Mouse (Mus musculus): ENCODE data around the gene 3830406C13Rik. TPM values are rescaled to one million over a fixed set of nuclear protein-coding genes. Genes with fewer than 3 reads are reported as not detected.

3830406C13Rik gene
- polyA plus RNA-seq, 1 experiment from 2014 or later = 31.9 TPM

DNA sequence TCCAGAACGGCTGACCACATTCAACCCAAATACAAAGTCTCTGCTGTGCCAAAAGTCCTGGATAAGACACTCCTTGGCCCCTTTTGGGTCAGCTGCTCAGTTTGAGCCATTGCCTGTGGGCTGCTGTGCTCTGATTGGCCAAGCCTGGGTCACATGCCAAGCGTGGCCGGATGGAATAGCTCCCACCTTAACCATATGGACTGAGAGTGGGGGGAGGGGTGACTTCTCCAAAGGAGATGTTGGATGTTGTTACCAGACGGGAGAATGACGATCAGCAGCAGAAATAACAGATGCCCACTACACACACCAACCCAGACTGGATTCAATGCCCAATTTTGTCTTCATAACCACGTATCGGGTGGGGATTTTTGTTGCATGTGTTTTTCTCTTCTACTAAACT is 51.0 kb downstream of the 3830406C13Rik start:
- Histone ChIP-seq H3K4me3 (replicated peaks) (no peak overlapping the region), H3K9ac (replicated peaks) (no peak overlapping the region), H3K27me3 (peaks cover 87% of the 10 kb centered on the region), H3K4me1 (replicated peaks) (peaks cover 6% of the 10 kb centered on the region), H3K27ac (no peak overlapping the region), H3K4me2 (replicated peaks) (no peak overlapping the region), H3K9me3 (no peaks in the 10 kb centered on the region), H3K36me3 (no peaks in the 10 kb centered on the region)
- no peak for ATAC-seq
- 57% methylated on average over 7 of the region's 7 CpGs for WGBS

DNA sequence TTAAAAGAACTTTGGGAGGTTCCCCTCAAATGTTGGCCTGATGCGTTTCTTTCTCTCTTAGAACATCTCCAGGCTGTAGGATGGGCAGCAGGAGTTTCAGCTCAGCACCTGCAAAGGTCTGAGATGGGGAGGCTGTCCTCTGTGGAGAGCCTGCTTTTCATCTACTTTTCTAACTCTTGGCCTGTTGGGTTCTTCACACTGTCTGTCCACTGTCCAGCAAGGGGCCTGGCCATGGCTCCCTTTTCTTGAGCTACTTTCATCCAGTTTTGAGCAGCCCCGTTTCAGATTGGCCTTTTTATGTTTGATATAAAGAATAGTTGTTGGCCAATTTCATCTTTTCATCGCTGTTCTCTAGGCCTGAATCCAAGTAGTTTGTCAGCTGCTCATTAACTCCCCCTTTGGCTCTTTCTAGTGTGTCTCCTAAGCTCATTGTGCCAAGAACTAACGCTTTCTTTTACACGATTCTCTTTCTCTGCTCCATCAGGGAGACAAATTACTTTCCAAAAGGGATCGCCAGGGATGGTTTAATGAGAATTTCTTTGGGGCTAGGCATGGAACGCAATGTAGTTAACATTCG is 53.5 kb downstream of the 3830406C13Rik start:
- H3K9me3 ChIP-seq = no peaks in the 10 kb centered on the region
- H3K4me2 ChIP-seq (replicated peaks) = no peak overlapping the region
- H3K9ac ChIP-seq (replicated peaks) = no peak overlapping the region
- peaks cover 21% of the 10 kb centered on the region for H3K4me1 ChIP-seq (replicated peaks)
- H3K27ac ChIP-seq = no peak overlapping the region
- peak; percentile 28; the same call in 1 of the 2 replicates for ATAC-seq
- H3K4me3 ChIP-seq (replicated peaks) = no peak overlapping the region
- peaks cover 99% of the 10 kb centered on the region for H3K27me3 ChIP-seq
- WGBS = 3% methylated on average over 8 of the region's 8 CpGs
- H3K36me3 ChIP-seq = no peaks in the 10 kb centered on the region

DNA sequence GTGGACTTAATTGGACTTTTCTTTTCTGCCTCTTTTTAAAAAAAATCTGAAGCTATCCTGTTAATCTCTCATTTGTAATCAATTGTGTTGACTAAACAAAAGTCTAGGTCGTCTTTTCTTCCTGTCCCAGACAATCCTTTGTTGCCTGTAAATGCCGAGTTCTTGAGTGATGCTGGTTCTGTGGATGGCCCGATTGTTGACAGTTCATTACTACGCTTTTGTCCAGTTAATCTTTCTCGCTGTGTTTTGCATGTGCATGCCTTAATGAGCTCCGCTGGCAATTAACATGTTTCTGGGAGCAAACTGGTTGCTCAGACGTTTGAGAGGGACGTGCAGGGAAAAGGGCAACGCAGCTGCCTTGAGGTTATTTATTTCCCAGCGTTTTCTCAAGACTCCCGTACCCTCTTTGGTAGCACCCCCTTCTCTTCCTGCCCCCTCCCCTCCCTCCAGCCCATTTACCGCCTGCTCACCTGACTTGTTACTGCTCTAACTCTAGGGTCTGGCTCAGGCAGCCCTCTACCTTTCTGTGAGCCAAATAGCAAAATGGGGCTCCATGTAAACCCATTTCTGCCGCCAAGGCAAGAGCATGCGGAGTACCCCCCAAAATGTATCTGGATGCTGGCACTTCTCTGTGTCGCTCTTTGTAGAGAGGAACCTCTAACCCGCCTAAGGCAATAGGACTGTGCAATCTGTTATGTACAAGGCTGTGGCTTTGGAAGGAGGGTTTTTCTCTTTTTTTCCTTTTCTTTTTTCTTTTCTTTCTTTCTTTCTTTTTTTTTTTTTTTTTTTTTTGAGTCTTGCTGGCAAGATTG is 54.2 kb downstream of the 3830406C13Rik start:
- Histone ChIP-seq H3K27me3 (peaks cover 99% of the 10 kb centered on the region), H3K9me3 (no peaks in the 10 kb centered on the region), H3K4me1 (replicated peaks) (peaks cover 24% of the 10 kb centered on the region), H3K4me3 (replicated peaks) (no peak overlapping the region), H3K36me3 (no peaks in the 10 kb centered on the region), H3K9ac (replicated peaks) (no peak overlapping the region), H3K4me2 (replicated peaks) (0 out of 2 replicates have a peak overlapping the region, but pooled peaks have one; percentile 5), H3K27ac (no peak overlapping the region)
- WGBS = under 1% methylated on average over 16 of the region's 16 CpGs
- ATAC-seq = peak; percentile 76

DNA sequence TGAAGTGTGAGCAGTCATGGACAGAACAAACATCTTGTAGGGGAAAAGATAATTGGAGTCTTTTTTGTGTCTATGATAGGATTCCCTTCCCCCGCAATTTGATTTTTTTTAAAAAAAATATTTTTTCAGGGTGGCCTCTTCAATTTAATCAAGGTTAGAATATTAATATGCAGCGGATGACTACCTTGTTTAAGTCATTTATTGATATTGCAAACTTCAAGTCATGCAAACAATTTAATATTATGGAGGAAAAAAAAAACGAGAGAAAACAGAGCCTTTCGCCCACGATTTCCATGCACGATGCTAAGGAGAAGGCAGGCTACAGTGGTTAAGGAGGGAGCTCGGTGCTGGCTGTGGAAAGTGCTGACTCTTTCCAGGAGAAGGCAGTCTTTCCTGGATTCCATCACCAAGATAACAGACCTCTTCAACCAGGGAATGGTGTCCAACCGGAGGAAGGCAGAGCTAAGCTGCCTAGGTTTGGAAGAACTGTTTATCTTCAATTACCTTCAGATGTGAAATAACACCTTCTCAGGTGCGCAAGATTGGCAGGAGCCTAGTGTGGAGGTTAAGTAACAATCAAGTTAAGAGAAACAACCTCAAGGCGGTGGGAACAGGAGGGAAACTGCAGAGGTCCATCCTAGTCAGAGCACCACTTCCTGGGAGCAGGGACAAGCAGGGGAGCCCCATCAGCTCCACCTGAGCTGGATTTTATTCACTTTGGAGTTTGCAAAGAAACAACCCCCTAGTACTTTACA is 55.0 kb downstream of the 3830406C13Rik start:
- no peaks in the 10 kb centered on the region for H3K9me3 ChIP-seq
- WGBS = 2% methylated on average over 10 of the region's 10 CpGs
- H3K36me3 ChIP-seq = no peaks in the 10 kb centered on the region
- no peak overlapping the region for H3K4me3 ChIP-seq (replicated peaks)
- H3K27me3 ChIP-seq = peaks cover 99% of the 10 kb centered on the region
- no peak for ATAC-seq
- H3K9ac ChIP-seq (replicated peaks) = no peak overlapping the region
- peaks cover 24% of the 10 kb centered on the region for H3K4me1 ChIP-seq (replicated peaks)
- no peak overlapping the region for H3K27ac ChIP-seq
- peak overlapping the region; percentile 1; the same call in 1 of the 2 replicates for H3K4me2 ChIP-seq (replicated peaks)

DNA sequence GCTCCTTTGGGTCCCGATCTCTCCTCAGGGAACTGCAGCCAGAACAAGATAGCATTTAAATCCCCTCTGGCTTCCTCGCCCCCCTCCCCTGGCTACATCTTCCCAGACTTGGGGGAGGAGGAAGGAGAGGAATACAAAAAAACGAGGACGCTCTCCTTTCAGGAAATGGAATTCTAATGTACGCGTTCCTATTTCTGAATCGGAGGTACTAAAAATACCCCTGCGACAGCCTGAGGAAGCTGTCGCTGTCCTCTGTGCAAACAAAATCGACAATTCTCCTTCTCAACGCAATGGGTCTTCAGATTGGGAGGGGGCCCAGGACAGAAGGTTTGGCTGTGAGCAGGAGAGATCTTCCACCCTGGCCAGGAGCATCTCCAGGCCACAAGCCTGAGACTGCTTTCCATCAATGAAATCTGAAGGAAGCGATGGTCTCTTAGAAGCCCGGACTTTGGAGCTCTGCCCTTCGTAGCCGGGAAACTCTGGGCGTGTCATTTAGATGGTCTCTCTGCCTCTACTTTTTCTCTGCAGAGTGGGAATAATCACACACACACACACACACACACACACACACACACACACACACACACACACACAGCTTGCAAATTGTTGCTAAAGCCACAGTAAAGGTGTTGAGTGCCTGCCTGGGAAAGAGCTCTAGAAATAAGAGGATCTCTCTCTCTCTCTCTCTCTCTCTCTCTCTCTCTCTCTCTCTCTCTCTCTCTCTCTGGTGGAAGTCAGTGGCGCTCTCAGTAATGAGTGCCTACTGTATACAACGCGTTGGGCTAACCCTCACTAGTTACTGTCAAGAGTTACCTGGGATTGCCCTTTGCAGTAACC is 56.5 kb downstream of the 3830406C13Rik start:
- H3K27ac ChIP-seq = 0 out of 2 replicates have a peak overlapping the region, but pooled peaks have one; percentile 26
- no peak overlapping the region for H3K9ac ChIP-seq (replicated peaks)
- no peaks in the 10 kb centered on the region for H3K36me3 ChIP-seq
- peaks cover 99% of the 10 kb centered on the region for H3K27me3 ChIP-seq
- peaks cover 36% of the 10 kb centered on the region for H3K4me1 ChIP-seq (replicated peaks)
- ATAC-seq = no peak
- H3K9me3 ChIP-seq = no peaks in the 10 kb centered on the region
- WGBS = 1% methylated on average over 19 of the region's 19 CpGs
- H3K4me3 ChIP-seq (replicated peaks) = peak overlapping the region; percentile 17; the same call in 1 of the 2 replicates
- peak overlapping the region; percentile 13; the same call in 1 of the 2 replicates for H3K4me2 ChIP-seq (replicated peaks)

DNA sequence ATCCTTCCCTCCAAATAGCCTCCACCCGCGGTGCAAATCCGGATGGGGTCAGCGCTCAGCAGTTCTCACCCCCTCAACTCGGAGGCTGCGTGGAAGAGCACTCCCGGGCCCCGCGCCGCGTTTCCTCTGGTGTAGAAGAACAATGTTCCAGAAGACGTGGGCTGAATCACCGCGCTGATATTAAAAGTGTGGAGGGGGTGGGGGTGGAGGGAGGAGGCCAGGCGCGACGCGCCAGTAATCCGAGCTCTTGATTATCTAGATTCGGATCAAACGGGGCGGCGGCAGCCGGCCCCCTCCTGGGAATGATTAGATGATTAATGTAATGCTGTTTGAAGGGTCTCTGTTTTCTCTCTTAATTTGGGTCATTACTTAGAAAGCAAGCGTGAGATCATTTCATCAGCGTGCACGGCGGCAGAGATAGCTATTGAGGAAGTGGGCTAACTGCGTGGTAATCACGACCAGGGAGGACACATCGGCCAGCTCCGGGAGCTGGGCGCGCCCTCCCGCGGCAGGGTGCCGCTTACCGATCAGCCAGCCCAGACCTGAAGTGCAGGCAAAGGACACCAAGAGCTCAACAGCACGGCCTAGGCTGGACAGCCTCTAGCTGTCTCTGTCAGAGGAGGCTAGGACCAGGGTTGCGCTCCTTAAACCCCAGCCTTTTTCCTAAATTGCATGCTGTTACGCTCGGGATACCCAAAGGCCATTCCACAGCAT is 57.3 kb downstream of the 3830406C13Rik start:
- no peak overlapping the region for H3K27ac ChIP-seq
- WGBS = under 1% methylated on average over 42 of the region's 42 CpGs
- H3K9ac ChIP-seq (replicated peaks) = no peak overlapping the region; the same call in 1 of the 2 replicates

DNA sequence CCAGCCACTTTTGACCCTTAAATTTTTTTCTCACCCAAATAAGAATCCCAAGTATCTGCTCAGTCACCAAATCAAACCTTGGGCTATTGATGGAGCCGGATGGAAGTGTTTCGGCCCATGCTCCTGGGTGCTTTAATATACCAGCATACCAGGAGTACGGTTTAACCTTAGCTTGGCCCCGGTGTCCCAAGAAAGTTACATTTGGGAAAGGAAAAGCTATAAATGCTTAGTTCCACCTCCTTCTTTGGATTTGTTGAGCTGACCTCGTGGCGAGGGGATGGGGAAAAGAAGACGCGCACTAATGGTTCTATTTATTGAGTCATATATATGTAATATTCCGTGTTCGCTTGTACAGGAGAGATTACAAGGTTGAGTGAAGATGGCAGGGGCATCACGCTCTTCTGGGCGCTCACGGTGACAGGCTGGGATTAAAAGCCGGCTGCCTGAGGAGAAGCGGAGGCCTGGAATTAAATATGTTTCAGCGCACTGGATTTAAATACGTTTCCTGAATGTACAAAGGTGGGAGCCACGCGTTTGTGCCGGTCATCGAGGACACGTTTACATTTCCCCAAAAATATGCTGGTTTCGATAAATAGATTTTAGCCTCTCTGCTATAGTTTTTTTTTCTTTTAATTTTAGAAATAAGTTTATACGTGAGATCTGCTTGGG is 58.0 kb downstream of the 3830406C13Rik start:
- Histone ChIP-seq H3K9me3 (no peaks in the 10 kb centered on the region), H3K9ac (replicated peaks) (0 out of 2 replicates have a peak overlapping the region, but pooled peaks have one; percentile 21), H3K27me3 (peaks cover 99% of the 10 kb centered on the region), H3K36me3 (no peaks in the 10 kb centered on the region), H3K27ac (no peak overlapping the region), H3K4me3 (replicated peaks) (peak overlapping the region; percentile 33; the same call in 1 of the 2 replicates), H3K4me2 (replicated peaks) (peak overlapping the region; percentile 33; the same call in 1 of the 2 replicates), H3K4me1 (replicated peaks) (peaks cover 49% of the 10 kb centered on the region)
- 3% methylated on average over 24 of the region's 24 CpGs for WGBS
- no peak for ATAC-seq

More for the DNA sequence above, 57.3 kb downstream of the 3830406C13Rik start:
- Histone ChIP-seq H3K27me3 (peaks cover 99% of the 10 kb centered on the region), H3K36me3 (no peaks in the 10 kb centered on the region), H3K4me1 (replicated peaks) (peaks cover 44% of the 10 kb centered on the region), H3K4me3 (replicated peaks) (peak overlapping the region; percentile 14; the same call in 1 of the 2 replicates), H3K9me3 (no peaks in the 10 kb centered on the region), H3K4me2 (replicated peaks) (peak overlapping the region; percentile 33)
- ATAC-seq = peak; percentile 24

DNA sequence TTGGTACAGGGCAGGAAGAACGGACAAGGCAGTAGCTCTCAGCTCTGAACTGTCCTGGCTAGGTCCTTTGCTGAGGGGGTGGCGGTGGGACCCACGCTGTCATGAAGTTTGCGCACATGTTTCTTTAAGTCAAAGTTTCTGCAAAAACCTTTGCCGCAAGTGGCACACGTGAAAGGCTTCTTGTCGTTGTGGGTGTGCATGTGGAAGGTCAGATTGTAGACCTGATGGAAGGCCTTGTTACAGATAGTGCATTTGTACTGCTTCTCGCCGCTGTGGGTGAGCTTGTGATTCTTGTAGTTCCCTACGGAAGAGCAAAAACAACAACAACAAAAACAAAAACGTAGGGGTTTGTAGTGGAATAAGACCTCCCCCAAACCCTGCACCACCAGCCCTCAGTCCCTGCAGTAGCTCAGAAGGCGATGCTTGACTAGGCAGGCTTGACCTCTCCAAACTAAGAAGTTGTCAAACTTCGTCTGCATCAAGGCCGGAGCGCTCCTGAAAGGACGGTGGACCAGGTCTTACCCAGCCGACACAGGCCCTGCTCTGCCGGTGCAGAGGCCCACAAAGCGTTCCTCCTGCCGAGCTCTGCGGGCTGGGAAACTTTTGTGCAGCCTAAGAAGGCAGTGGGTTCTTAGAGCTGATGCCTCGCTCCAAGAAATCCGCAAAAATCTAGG is 58.6 kb downstream of the 3830406C13Rik start:
- H3K9ac ChIP-seq (replicated peaks) = peak overlapping the region; percentile 21; the same call in 1 of the 2 replicates
- peak overlapping the region; percentile 37; the same call in 1 of the 2 replicates for H3K4me2 ChIP-seq (replicated peaks)
- no peak overlapping the region for H3K27ac ChIP-seq
- peaks cover 99% of the 10 kb centered on the region for H3K27me3 ChIP-seq
- peak overlapping the region; percentile 33 for H3K4me3 ChIP-seq (replicated peaks)
- H3K36me3 ChIP-seq = no peaks in the 10 kb centered on the region
- 1% methylated on average over 23 of the region's 23 CpGs for WGBS
- no peaks in the 10 kb centered on the region for H3K9me3 ChIP-seq
- ATAC-seq = no peak
- H3K4me1 ChIP-seq (replicated peaks) = peaks cover 56% of the 10 kb centered on the region

DNA sequence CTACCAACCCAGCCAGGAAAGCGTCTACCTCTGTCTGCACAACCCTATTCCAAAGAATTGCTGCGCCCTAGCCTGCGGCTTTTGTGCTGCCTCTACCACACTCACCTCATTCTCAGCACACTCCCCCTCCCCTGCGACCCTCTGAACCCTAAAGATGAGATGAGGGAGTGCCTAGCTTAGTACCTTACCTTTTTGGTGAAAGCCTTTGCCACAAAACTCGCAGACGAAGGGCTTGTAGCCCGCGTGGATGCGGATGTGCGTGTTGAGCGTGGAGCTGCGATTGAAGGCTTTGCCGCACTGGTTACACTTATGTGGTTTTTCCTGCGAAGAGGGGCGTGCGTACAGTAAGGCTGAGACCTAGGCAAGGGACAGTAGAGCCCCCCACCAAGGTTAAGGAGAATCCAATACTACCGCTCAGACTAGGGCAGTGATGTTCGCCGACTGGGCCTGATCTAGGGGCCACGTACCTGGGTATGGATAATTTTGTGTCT is 59.5 kb downstream of the 3830406C13Rik start:
- Histone ChIP-seq H3K9me3 (no peaks in the 10 kb centered on the region), H3K9ac (replicated peaks) (peak overlapping the region; percentile 21), H3K27me3 (peaks cover 99% of the 10 kb centered on the region), H3K27ac (no peak overlapping the region; the same call in 1 of the 2 replicates), H3K4me3 (replicated peaks) (peak overlapping the region; percentile 33), H3K36me3 (no peaks in the 10 kb centered on the region), H3K4me2 (replicated peaks) (peak overlapping the region; percentile 37), H3K4me1 (replicated peaks) (peaks cover 50% of the 10 kb centered on the region)
- WGBS = 2% methylated on average over 20 of the region's 20 CpGs
- ATAC-seq = no peak
